Mouse (Mus musculus) testis, adult 10 weeks (tissue): ENCODE data around the gene Srgn. TPM values are rescaled to one million over a fixed set of nuclear protein-coding genes. Genes with fewer than 3 reads are reported as not detected.

Experiments
- polyA plus RNA-seq: library from polyadenylated mRNA; stranded (reverse); fragments of 350-450 nt; fragmentation: Illumina TruSeq; extraction: RNeasy Lipid Tissue Mini Kit (QIAGEN cat#74804); gene quantifications from one replicate; pipeline ENCODE4 v1.2.3, GENCODE M21; 2014; ENCODE audit warnings: low read depth, low replicate concordance

The Srgn gene
- 23.3 TPM for polyA plus RNA-seq

DNA sequence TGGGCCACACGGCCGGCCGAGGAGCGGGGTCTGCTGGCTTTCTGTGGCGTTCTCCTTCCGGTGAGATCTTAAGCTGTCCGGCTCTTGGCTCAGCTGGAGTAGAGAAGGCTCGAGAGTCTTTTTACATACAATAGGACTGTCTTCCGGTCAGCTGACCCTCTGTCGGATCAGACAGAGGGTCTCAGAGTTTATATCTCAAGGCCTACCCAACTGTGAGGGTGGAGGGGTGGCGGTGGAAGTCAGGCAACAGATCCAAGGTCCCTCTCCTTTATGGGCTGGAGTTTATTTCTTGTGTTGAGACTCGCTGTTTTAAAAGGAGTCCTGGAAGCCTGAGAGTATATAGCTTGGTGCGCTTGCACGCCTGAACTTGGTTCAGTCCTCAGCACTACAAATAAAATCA, at the start of gene Srgn:
Gene Srgn (minus strand): TSS at position 101 of the 400 bp plus-strand sequence.

DNA sequence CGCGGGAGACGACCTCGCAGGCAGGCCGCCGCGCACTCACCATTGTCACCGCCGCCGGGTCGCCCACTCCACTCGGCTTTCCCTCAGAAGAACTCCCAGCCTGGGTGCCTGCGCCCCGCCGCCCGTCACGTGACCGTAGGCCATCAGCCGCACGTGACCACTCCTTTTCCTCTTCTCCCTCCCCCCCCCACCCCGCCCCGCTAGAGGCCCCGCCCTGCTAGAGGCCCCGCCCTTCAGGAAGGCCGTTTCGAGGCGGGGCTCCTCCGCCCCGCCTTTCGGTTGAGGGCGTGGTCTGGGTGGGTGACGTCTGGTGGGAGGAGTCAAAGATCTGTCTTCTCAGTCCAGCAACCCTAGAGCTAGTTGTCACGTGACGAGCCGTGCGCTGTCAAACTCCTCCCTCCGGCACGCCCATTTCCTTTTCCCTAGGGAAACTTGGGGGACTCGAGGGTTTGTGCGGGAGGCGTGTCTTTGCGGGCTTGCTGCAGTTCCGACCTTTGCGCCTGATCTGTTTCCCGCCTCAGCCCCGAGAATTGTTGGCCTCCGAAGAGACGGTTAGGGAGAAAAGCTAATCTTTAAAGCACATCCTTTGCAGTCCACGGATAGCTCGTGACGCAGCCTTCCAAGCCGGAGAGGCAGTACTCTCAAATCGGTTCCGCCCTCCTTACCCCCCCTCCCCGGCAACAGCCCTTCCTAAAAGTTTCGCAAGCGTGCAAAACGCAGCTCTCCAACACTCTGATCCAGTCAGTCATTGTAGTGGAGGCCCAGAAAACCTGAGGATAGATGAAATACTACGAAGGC, 40.4 kb downstream of the Srgn start, which contains the start of gene Vps26a:
Gene Vps26a (minus strand): TSS at position 188 of the 798 bp plus-strand sequence.

DNA sequence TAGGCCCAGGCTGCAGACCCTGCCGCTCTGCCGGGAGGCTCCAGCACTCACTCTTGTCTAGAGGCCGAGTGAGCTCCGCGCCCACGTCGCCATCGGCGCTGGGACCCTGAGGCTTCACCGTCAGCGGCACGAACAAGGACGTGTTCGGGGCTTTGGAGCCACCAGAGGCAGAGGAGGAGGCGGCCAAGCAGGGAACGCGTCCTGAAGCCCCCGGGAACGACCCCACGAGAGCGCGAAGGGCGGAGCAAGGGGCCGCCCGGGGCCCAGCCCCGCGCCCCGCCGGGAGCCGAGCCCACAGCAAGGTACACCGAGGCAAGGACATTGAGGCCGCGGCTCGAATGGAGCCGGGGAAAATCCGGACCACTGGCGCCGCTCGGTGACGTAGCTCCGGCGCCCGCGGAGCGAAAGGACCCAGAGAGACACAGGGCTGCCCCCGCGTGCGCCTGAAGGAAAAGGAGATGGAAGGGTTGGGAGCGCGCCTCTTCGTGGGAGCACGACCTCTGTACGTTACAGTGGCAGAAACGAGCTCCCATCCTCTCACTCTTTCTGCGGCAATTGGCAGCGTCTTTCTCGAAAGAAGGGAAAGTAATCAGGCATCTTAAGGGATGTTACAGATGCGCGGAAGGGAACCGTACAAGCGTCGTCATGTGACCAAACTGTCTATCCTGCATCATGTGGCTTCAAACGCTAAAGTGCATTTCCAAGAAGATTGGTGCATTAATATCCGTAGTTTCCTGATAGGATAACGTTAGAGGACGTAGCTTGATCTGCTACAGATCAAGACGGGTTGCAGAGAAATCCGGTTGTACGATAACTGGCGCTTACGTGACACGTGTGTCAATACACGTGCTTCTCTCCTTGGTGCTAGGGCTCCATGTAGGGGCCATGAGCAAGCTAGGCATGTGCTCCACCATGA, 77.6 kb downstream of the Srgn start, which contains the start of the genes 4930507D05Rik and Supv3l1:
Gene 4930507D05Rik (plus strand): TSS at position 126 of the 916 bp plus-strand sequence.
Gene Supv3l1 (minus strand): TSS at position 375 of the 916 bp plus-strand sequence.

Other genes starting within 250 kb of the Srgn start
- gene Hk1, start 147.5 kb downstream of the Srgn start, polyA plus RNA-seq, result 1,584 TPM
- not detected for gene Hkdc1, start 105.0 kb downstream of the Srgn start, polyA plus RNA-seq
- 2.4 TPM for gene 4930507D05Rik, start 78.0 kb downstream of the Srgn start, polyA plus RNA-seq
- 18.8 TPM for gene Supv3l1, start 77.7 kb downstream of the Srgn start, polyA plus RNA-seq
- 706 TPM for gene Vps26a, start 40.6 kb downstream of the Srgn start, polyA plus RNA-seq
- 46.3 TPM for gene Kif1bp, start 51.0 kb upstream of the Srgn start, polyA plus RNA-seq
- gene Ddx21, start 74.8 kb upstream of the Srgn start, polyA plus RNA-seq, result 52.9 TPM
- gene Ddx50, start 123.8 kb upstream of the Srgn start, polyA plus RNA-seq, result 165 TPM
- gene Stox1, start 198.7 kb upstream of the Srgn start, polyA plus RNA-seq, result 1.1 TPM